Mouse (Mus musculus) embryonic facial prominence, embryonic 11.5 days (tissue): ENCODE data around the gene Wdr95. TPM values are rescaled to one million over a fixed set of nuclear protein-coding genes. Genes with fewer than 3 reads are reported as not detected.
A peak's percentile ranks its signal among the peaks of the same experiment; 100 is the strongest.

Experiments
- ATAC-seq: fragments of 200-750 bp; cut with Nextera tagmentation; replicated peaks from 2 replicates; pipeline ENCODE4 v1.8.0; 2017; ENCODE audit warnings: low read depth; ENCODE audit not compliant: insufficient number of reproducible peaks, low FRiP score, low TSS enrichment
- DNase-seq: peaks from one replicate; pipeline ENCODE4 v3.0.0-alpha.2; 2015; ENCODE audit warnings: low spot score
- H3K27ac ChIP-seq: fragments of 300-500 bp; sonication (generic); replicated peaks from 2 replicates; pipeline ENCODE4 v1.5.1; 2014; ENCODE audit warnings: mild to moderate bottlenecking, low read depth, low read length, control low read depth
- H3K27me3 ChIP-seq: fragments of 300-500 bp; sonication (generic); 2 replicates; pipeline ENCODE4 v1.6.1; 2014; ENCODE audit warnings: mild to moderate bottlenecking, low read length, moderate library complexity, mixed read lengths; ENCODE audit not compliant: control insufficient read depth, insufficient read depth
- H3K36me3 ChIP-seq: fragments of 300-500 bp; sonication (generic); replicated peaks from 2 replicates; pipeline ENCODE4 v1.6.1; 2014; ENCODE audit warnings: low read depth, mild to moderate bottlenecking, low read length, moderate library complexity, mixed read lengths; ENCODE audit not compliant: control insufficient read depth, insufficient read depth
- H3K4me1 ChIP-seq: fragments of 300-500 bp; sonication (generic); 2 replicates; pipeline ENCODE4 v1.6.1; 2014; ENCODE audit warnings: low read length, mixed read lengths; ENCODE audit not compliant: control insufficient read depth, insufficient read depth
- H3K4me2 ChIP-seq: fragments of 300-500 bp; sonication (generic); 2 replicates; pipeline ENCODE4 v1.6.1; 2014; ENCODE audit warnings: low read depth, mild to moderate bottlenecking, control low read depth, low read length, moderate library complexity
- H3K4me3 ChIP-seq: fragments of 300-500 bp; sonication (generic); 2 replicates; pipeline ENCODE4 v1.5.1; 2014; ENCODE audit warnings: low read depth, low read length, control low read depth
- H3K9ac ChIP-seq: fragments of 300-500 bp; sonication (generic); replicated peaks from 2 replicates; pipeline ENCODE4 v1.6.1; 2014; ENCODE audit warnings: mild to moderate bottlenecking, control low read depth, low read length
- H3K9me3 ChIP-seq: fragments of 300-500 bp; sonication (generic); replicated peaks from 2 replicates; pipeline ENCODE4 v1.6.1; 2016; ENCODE audit warnings: mild to moderate bottlenecking, low read length, inconsistent platforms, mixed read lengths; ENCODE audit not compliant: control insufficient read depth
- WGBS: fragments of 180-500 bp; shearing (Covaris S2); extraction: QIAGEN DNeasy Blood & Tissue Kit; methylation state at CpG from one replicate; pipeline ENCODE4 v1.1.7; 2014; 5-methylcytosine and 5-hydroxymethylcytosine counted together
- polyA plus RNA-seq: library from polyadenylated mRNA; unstranded; fragments of >200 nt; fragmentation: Nextera tagmentation; extraction: Ambion mirVana; gene quantifications from 2 replicates; pipeline ENCODE4 v1.2.1, GENCODE M21; 2014

Wdr95 gene
- polyA plus RNA-seq, 1 experiment from 2014 or later = not detected

GRCm38 (mm10) chr5:149603241-149603640 lies 74.8 kb downstream of the Wdr95 start:
- H3K4me2 ChIP-seq = no peak overlapping the region
- no peaks in the 10 kb centered on the region for H3K36me3 ChIP-seq
- no peak for DNase-seq
- no peaks in the 10 kb centered on the region for H3K9me3 ChIP-seq
- H3K27ac ChIP-seq = no peak overlapping the region
- no peaks in the 10 kb centered on the region for H3K27me3 ChIP-seq
- no peak overlapping the region for H3K4me3 ChIP-seq
- ATAC-seq = no peak
- no peak overlapping the region for H3K9ac ChIP-seq
- H3K4me1 ChIP-seq = no peaks in the 10 kb centered on the region
- WGBS = 71% methylated on average over 3 of the region's 3 CpGs

- Histone ChIP-seq H3K27ac (no peak overlapping the region), H3K4me1 (no peaks in the 10 kb centered on the region), H3K4me3 (no peak overlapping the region), H3K27me3 (no peaks in the 10 kb centered on the region), H3K36me3 (no peaks in the 10 kb centered on the region), H3K4me2 (no peak overlapping the region), H3K9me3 (no peaks in the 10 kb centered on the region), H3K9ac (no peak overlapping the region)
- DNase-seq (no peak), ATAC-seq (no peak)
- 83% methylated on average over 8 of the region's 8 CpGs for WGBS
Observed at GRCm38 (mm10) chr5:149607083-149607720, 78.7 kb downstream of the Wdr95 start.

DNA sequence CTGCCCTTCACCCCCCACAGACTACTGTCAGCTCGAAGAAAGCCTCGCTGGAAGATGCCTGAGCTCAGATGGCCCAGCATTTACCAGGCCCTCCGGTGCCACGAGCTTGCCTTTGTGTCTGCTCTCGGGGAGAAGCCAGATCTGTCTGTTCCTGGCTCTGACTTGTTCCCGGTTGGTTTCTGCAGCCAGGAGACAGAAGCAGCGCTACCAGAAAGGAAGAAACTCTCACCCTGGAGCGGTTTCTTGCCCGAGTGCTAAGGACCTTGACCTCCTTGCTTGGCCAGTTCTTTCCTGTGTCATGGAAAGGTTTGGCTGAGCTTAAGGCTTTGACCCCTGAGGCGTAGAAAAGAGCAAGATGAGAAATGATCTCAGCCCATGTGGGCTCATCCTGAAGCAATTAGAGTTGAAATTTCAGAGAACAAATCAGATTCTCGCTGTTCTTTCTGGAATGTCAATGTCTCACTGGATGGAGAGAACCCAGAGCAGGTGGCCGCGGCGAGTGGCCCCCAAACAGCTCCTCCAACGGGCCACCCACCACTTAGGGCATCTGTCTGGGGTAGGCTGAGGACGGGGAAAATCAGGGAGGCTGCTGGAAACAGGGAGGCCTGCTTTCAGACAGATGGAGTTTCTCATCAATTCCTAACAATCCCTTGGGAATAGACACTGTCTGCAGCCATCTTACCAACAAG lies 83.1 kb downstream of the Wdr95 start:
- ATAC-seq = no peak
- no peak overlapping the region for H3K4me2 ChIP-seq
- WGBS = 46% methylated on average over 16 of the region's 16 CpGs
- H3K27me3 ChIP-seq = no peaks in the 10 kb centered on the region
- H3K4me1 ChIP-seq = no peaks in the 10 kb centered on the region
- H3K9me3 ChIP-seq = no peaks in the 10 kb centered on the region
- no peak overlapping the region for H3K9ac ChIP-seq
- no peak overlapping the region for H3K27ac ChIP-seq
- peaks cover 9% of the 10 kb centered on the region for H3K36me3 ChIP-seq
- peak; percentile 47 for DNase-seq
- H3K4me3 ChIP-seq = no peak overlapping the region

DNA sequence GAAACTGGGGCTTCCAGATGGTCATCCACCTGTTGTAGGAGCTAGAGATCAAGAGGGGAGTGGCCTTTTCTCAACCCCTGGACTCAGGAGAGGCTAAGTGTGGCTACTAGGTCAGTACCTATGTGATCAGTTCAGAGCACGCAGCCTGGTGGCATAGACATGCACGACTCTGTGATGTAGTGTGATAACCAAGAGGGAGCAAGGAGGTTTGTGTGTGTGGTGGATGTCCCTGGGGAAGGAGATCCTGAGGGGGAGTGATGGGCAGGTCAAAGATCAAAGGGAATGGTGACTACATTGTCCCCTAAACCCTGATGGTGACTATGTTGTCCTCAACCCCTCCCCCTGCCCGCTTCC lies 83.7 kb downstream of the Wdr95 start:
- DNase-seq (no peak), ATAC-seq (0 out of 2 replicates have a peak, but pooled peaks have one; percentile 66)
- no peak overlapping the region for H3K4me3 ChIP-seq
- no peaks in the 10 kb centered on the region for H3K4me1 ChIP-seq
- no peak overlapping the region for H3K4me2 ChIP-seq
- 83% methylated on average over 3 of the region's 3 CpGs for WGBS
- no peaks in the 10 kb centered on the region for H3K27me3 ChIP-seq
- peaks cover 9% of the 10 kb centered on the region for H3K36me3 ChIP-seq
- H3K27ac ChIP-seq = no peak overlapping the region
- H3K9ac ChIP-seq = no peak overlapping the region
- H3K9me3 ChIP-seq = no peaks in the 10 kb centered on the region

DNA sequence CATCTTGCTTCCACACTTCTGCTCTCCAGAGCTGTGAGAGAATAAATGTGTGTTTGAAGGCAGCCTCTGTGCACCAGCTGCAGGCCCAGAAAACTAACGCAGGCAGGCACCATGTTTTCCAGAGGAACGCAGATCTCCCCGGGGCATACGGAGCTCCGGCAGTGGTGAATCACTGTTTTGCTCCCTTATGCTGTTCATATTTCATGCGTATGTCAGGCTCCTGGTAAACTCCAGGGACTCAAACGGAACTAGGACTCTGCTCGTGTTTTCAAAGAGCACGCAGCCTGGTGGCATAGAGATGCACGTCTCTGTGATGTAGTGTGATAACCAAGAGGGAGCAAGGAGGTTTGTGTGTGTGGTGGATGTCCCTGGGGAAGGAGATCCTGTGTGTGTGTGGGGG lies 84.3 kb downstream of the Wdr95 start:
- DNase-seq (no peak), ATAC-seq (no peak)
- no peaks in the 10 kb centered on the region for H3K4me1 ChIP-seq
- no peaks in the 10 kb centered on the region for H3K27me3 ChIP-seq
- H3K9me3 ChIP-seq = no peaks in the 10 kb centered on the region
- peaks cover 10% of the 10 kb centered on the region for H3K36me3 ChIP-seq
- no peak overlapping the region; the same call in 1 of the 2 replicates for H3K27ac ChIP-seq
- no peak overlapping the region for H3K4me2 ChIP-seq
- WGBS = 61% methylated on average over 10 of the region's 10 CpGs
- H3K9ac ChIP-seq = no peak overlapping the region
- H3K4me3 ChIP-seq = no peak overlapping the region

DNA sequence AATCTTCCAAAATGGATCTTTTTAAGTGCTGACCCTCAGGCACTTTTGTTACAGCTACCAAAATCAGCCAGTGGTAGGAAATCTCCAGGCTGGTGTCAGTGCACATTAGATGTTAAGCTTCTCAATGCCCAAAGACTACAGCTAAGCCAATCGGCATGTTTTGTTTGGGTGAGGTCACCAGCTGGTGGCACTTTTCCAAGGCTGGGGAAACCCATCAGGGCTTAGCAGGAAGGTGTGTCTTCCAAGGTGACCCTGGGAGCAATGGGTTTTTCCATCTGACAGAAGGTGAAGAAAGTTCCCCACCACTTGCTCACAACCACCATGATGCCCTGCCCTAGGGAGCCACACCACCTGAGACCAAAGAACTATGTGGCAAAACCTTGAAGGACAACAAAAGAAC lies 87.7 kb downstream of the Wdr95 start:
- ATAC-seq = no peak
- 71% methylated on average over 1 of the region's 1 CpGs for WGBS
- no peak for DNase-seq
- H3K4me2 ChIP-seq = no peak overlapping the region
- H3K9ac ChIP-seq = no peak overlapping the region
- H3K36me3 ChIP-seq = peaks cover 27% of the 10 kb centered on the region
- H3K27me3 ChIP-seq = no peaks in the 10 kb centered on the region
- H3K4me3 ChIP-seq = no peak overlapping the region
- no peaks in the 10 kb centered on the region for H3K9me3 ChIP-seq
- no peak overlapping the region for H3K27ac ChIP-seq
- no peaks in the 10 kb centered on the region for H3K4me1 ChIP-seq

DNA sequence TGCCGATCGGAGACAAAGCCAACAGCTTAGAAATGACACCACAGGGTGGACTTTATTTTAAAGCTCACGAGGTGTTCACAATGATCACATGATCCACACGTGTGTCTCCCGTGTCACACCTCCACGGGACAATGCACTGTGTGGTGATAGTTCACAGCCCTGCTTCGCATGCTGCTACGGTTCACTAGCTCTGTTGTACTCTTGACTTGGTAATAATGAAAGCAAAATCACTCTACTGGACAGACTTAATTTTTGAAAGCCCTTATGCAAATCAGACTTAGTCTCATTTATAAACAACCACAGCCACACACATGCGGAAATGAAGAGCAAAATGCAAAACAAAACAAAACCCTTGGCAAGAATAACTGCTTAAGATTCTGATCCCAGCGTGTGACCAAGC lies 88.3 kb downstream of the Wdr95 start:
- ATAC-seq (no peak), DNase-seq (no peak)
- Histone ChIP-seq H3K27me3 (no peaks in the 10 kb centered on the region), H3K4me1 (no peaks in the 10 kb centered on the region), H3K27ac (no peak overlapping the region), H3K4me2 (no peak overlapping the region), H3K4me3 (no peak overlapping the region), H3K9me3 (no peaks in the 10 kb centered on the region), H3K36me3 (peaks cover 27% of the 10 kb centered on the region), H3K9ac (no peak overlapping the region)
- WGBS = 89% methylated on average over 10 of the region's 10 CpGs

DNA sequence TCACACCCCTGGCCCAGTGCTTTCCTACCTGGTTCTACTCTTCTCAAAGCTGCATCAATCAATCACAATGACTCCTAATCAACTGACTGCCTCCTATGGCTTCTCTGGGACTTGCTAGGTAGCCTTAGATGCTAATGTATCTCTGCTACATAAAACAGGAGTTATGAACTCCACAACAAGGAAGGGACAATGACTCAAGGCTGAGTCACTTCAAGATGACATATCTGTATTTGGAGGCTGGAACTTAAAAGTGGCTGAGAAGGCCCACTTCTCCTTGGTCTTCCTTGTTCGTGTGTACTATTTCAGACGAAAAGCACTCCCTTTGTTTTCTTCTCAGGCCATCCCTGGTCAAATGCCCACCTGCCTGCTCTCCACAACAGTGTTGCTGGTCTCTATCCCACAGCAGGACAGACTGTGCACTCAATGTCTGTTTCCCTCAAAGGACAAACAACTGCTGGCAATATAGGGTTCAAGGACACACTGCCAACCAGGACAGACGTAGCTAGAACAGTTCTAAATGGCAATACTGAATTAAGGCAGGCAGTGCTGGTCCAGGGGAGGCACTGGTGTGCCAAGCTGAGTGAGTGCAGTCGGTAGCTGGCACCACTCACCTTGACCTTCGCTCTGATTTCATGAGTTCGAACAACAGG lies 89.4 kb downstream of the Wdr95 start:
- Histone ChIP-seq H3K27me3 (no peaks in the 10 kb centered on the region), H3K9me3 (no peaks in the 10 kb centered on the region), H3K4me2 (no peak overlapping the region), H3K4me3 (no peak overlapping the region), H3K27ac (no peak overlapping the region), H3K36me3 (peaks cover 27% of the 10 kb centered on the region), H3K9ac (no peak overlapping the region), H3K4me1 (no peaks in the 10 kb centered on the region)
- DNase-seq (no peak), ATAC-seq (no peak)
- 95% methylated on average over 6 of the region's 6 CpGs for WGBS
